Mouse (Mus musculus) kidney, embryonic 16.5 days (tissue): Measurements from ENCODE around the gene Olfr316. TPM values are rescaled to one million over a fixed set of nuclear protein-coding genes. Genes with fewer than 3 reads are reported as not detected.

ENCODE experiments used
- ATAC-seq: fragments of 200-750 bp; cut with Nextera tagmentation; 2 replicates; pipeline ENCODE4 v1.8.0; 2017; ENCODE audit warnings: moderate TSS enrichment; ENCODE audit not compliant: low FRiP score, low TSS enrichment
- H3K27ac ChIP-seq: fragments of 300-500 bp; sonication (generic); 2 replicates; pipeline ENCODE4 v1.5.1; 2014; ENCODE audit warnings: low read length
- H3K27me3 ChIP-seq: fragments of 300-500 bp; sonication (generic); 2 replicates; pipeline ENCODE4 v1.6.1; 2014; ENCODE audit warnings: low read length, control low read depth, mixed read lengths; ENCODE audit not compliant: insufficient read depth
- H3K36me3 ChIP-seq: fragments of 300-500 bp; sonication (generic); 2 replicates; pipeline ENCODE4 v1.6.1; 2014; ENCODE audit warnings: low read length, control low read depth, mixed read lengths; ENCODE audit not compliant: insufficient read depth
- H3K4me1 ChIP-seq: fragments of 300-500 bp; sonication (generic); 2 replicates; pipeline ENCODE4 v1.6.1; 2014; ENCODE audit warnings: low read length, control low read depth, mixed read lengths; ENCODE audit not compliant: insufficient read depth
- H3K4me2 ChIP-seq: fragments of 300-500 bp; sonication (generic); replicated peaks from 2 replicates; pipeline ENCODE4 v1.6.1; 2014; ENCODE audit warnings: low read depth, low read length
- H3K4me3 ChIP-seq: fragments of 300-500 bp; sonication (generic); 2 replicates; pipeline ENCODE4 v1.5.1; 2014; ENCODE audit warnings: mild to moderate bottlenecking, low read length
- H3K9ac ChIP-seq: fragments of 300-500 bp; sonication (generic); replicated peaks from 2 replicates; pipeline ENCODE4 v1.6.1; 2014; ENCODE audit warnings: low read length
- H3K9me3 ChIP-seq: fragments of 300-500 bp; sonication (generic); 2 replicates; pipeline ENCODE4 v1.6.1; 2016; ENCODE audit warnings: low read length, control low read depth
- WGBS: fragments of 180-500 bp; shearing (Covaris S2); extraction: QIAGEN DNeasy Blood & Tissue Kit; methylation state at CpG from one replicate; pipeline ENCODE4 v1.1.7; 2014; 5-methylcytosine and 5-hydroxymethylcytosine counted together
- polyA plus RNA-seq: library from polyadenylated mRNA; unstranded; fragments of >200 nt; fragmentation: Nextera tagmentation; extraction: Ambion mirVana; gene quantifications from 2 replicates; pipeline ENCODE4 v1.2.1, GENCODE M21; 2015

Olfr316 gene
- polyA plus RNA-seq, 1 experiment from 2014 or later = not detected

- H3K27ac ChIP-seq = no peak within 1 kb of the TSS
- no peaks in the 10 kb centered on the region for H3K36me3 ChIP-seq
- H3K4me1 ChIP-seq = no peaks in the 10 kb centered on the region
- no peak for ATAC-seq
- no peak within 1 kb of the TSS for H3K9ac ChIP-seq
- H3K4me2 ChIP-seq = no peak within 1 kb of the TSS
- H3K9me3 ChIP-seq = no peaks in the 10 kb centered on the region
- H3K27me3 ChIP-seq = no peaks in the 10 kb centered on the region
- WGBS = 68% methylated on average over 6 of the region's 6 CpGs
- no peak within 1 kb of the TSS for H3K4me3 ChIP-seq
Measured at GRCm38 (mm10) chr11:58782480-58783089, 30.1 kb downstream of the Olfr316 start, which contains the start of gene Olfr314. Gene Olfr314 (plus strand): TSS chr11:58782952.

DNA sequence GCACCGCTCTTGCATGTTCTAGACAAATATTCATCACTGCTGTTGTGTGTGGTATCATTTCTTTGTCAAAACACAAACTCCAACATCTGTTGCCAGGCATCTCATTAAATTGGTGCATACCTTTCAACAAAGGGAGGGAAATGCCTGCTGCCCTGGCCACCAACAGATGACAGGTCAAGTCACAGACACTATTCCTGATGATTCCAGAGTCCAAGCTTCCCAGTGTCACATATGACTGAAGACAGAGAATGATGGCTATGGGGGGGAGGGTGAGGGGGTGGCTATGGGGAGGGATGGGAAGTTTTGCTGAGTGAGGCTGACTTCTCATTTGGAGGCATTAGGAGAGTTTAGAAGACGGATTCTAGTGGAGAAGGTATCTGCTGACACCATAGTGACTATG is 31.6 kb downstream of the Olfr316 start:
- ATAC-seq = no peak
- Histone ChIP-seq H3K9ac (no peak overlapping the region), H3K36me3 (no peaks in the 10 kb centered on the region), H3K4me2 (no peak overlapping the region), H3K4me3 (no peak overlapping the region), H3K27me3 (no peaks in the 10 kb centered on the region), H3K4me1 (no peaks in the 10 kb centered on the region), H3K9me3 (no peaks in the 10 kb centered on the region), H3K27ac (no peak overlapping the region)
- 88% methylated on average over 2 of the region's 2 CpGs for WGBS

DNA sequence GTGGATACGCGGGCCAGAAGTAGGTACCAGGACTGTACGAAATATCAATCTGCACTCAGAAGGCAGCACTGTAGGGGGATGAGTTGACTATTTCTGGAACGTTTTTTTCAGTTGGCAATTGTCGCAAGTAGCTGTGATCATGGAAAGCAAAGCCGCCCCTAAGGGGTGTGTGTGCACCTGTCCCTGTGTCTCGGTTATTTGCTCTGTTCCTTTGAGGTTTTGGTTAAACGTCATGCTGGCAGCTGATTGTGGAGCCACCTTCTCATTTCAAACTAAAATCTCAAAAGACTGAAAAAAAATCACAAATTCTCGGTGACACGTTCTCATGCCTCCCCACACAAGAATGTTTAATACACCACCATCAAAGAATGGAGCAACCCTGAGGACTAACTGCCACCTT is 35.1 kb downstream of the Olfr316 start:
- WGBS = 90% methylated on average over 10 of the region's 10 CpGs
- no peak for ATAC-seq
- H3K9ac ChIP-seq = no peak overlapping the region

DNA sequence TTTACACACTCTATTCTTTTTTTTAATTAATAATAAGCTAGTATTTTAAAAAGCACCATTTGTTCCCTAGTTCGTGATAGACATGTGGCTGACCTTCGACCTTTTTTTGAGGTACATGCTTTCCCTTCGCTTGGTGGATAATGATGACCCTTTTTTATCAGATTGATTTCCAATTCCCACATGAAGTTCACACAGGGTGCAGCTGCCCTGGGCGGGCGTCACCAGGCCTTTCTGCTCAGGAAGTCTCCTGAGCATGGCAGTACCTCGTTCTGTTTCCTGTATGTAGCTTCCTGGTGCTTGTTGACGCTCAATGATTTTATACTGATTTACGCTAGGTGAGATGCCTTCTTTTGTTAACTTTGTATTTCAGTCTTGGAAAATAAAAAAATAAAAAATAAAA is 35.8 kb downstream of the Olfr316 start:
- H3K9ac ChIP-seq = no peak overlapping the region
- whole genome bisulfite sequencing = 75% methylated on average over 8 of the region's 8 CpGs
- no peak overlapping the region for H3K27ac ChIP-seq
- no peaks in the 10 kb centered on the region for H3K27me3 ChIP-seq
- no peak overlapping the region for H3K4me3 ChIP-seq
- H3K4me1 ChIP-seq = no peaks in the 10 kb centered on the region
- no peak for ATAC-seq
- no peaks in the 10 kb centered on the region for H3K9me3 ChIP-seq
- no peaks in the 10 kb centered on the region for H3K36me3 ChIP-seq
- H3K4me2 ChIP-seq = no peak overlapping the region

More for the DNA sequence above, 35.1 kb downstream of the Olfr316 start:
- Histone ChIP-seq H3K4me1 (no peaks in the 10 kb centered on the region), H3K9me3 (no peaks in the 10 kb centered on the region), H3K36me3 (no peaks in the 10 kb centered on the region), H3K4me3 (no peak overlapping the region), H3K4me2 (no peak overlapping the region), H3K27me3 (no peaks in the 10 kb centered on the region), H3K27ac (no peak overlapping the region)

GRCm38 (mm10) chr11:58789532-58789931 is 37.0 kb downstream of the Olfr316 start:
- ATAC-seq = no peak
- H3K27me3 ChIP-seq = no peaks in the 10 kb centered on the region
- H3K4me2 ChIP-seq = no peak overlapping the region
- no peak overlapping the region for H3K27ac ChIP-seq
- H3K4me1 ChIP-seq = no peaks in the 10 kb centered on the region
- no peak overlapping the region for H3K4me3 ChIP-seq
- H3K9ac ChIP-seq = no peak overlapping the region
- H3K9me3 ChIP-seq = no peaks in the 10 kb centered on the region
- WGBS = 28% methylated on average over 3 of the region's 3 CpGs
- no peaks in the 10 kb centered on the region for H3K36me3 ChIP-seq

DNA sequence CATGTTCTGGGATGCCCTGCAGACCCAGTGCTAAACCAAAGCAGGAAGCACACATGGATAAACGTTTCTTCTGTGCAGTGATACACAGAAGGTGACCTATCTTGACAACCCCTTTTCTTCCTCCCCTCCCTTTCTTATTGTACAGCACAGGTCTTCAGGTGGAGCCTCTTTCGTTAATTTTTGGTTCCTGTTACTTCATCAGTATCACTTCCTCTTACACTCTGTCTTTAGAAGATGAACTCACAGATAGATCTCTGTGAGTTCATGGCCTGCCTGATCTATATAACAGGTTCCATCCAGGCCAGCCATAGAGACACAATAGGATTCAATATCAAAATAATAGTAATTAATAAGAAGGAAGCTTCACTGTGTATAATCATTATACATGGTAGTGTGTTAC is 37.5 kb downstream of the Olfr316 start:
- Histone ChIP-seq H3K9me3 (no peaks in the 10 kb centered on the region), H3K27me3 (no peaks in the 10 kb centered on the region), H3K9ac (no peak overlapping the region), H3K36me3 (no peaks in the 10 kb centered on the region), H3K4me1 (no peaks in the 10 kb centered on the region), H3K4me3 (no peak overlapping the region), H3K4me2 (no peak overlapping the region), H3K27ac (no peak overlapping the region)
- ATAC-seq = no peak
- 50% methylated on average over 2 of the region's 2 CpGs for WGBS

DNA sequence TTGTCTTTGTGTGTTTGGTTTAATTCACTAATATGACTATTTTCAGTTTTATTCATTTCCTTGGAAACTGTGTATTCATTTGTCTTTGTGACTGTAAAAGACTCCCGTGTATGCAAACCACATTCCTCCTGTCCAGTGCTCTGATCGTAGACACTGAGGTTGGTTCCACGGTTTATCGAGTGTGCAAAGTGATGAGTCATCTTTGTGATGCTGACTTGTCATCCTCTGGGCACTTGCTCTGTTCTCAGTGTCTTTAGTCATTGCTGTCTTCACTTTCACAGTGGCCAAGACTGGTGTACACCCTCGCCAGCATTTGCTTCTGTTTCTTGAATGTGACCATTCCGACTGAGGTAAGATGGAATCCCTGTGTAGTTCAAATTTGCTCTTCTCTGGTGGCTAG is 38.1 kb downstream of the Olfr316 start:
- no peak overlapping the region for H3K4me3 ChIP-seq
- no peak for ATAC-seq
- H3K36me3 ChIP-seq = no peaks in the 10 kb centered on the region
- H3K4me1 ChIP-seq = no peaks in the 10 kb centered on the region
- H3K27me3 ChIP-seq = no peaks in the 10 kb centered on the region
- no peak overlapping the region for H3K27ac ChIP-seq
- H3K4me2 ChIP-seq = no peak overlapping the region
- WGBS = 75% methylated on average over 6 of the region's 6 CpGs
- no peaks in the 10 kb centered on the region for H3K9me3 ChIP-seq
- H3K9ac ChIP-seq = no peak overlapping the region

- no peak for ATAC-seq
- Histone ChIP-seq H3K4me3 (no peak overlapping the region), H3K9ac (no peak overlapping the region), H3K9me3 (no peaks in the 10 kb centered on the region), H3K4me2 (no peak overlapping the region), H3K27me3 (no peaks in the 10 kb centered on the region), H3K36me3 (no peaks in the 10 kb centered on the region), H3K4me1 (no peaks in the 10 kb centered on the region), H3K27ac (no peak overlapping the region)
- WGBS = 81% methylated on average over 1 of the region's 2 CpGs
Measured at GRCm38 (mm10) chr11:58795856-58796255, 43.3 kb downstream of the Olfr316 start.

DNA sequence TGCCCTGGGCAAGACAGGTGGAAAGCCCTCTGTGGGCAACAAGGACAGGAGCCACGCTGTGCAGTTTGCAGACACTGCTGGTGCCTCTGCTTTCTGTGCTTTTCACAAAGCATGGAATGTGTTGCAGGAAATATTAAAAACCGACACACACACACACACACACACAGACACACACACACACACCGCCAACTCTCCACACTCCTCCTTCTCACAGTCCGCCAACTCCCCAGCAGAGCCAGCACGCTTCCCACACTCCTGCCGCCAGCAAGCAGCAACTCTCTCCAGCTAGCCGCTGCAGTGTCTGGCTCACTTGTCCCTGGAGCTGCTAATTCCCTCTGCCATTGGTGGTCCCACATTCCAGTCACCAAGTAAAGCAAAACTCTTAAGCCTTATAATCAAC is 44.3 kb downstream of the Olfr316 start:
- Histone ChIP-seq H3K4me3 (no peak overlapping the region), H3K4me2 (no peak overlapping the region), H3K27ac (no peak overlapping the region), H3K27me3 (no peaks in the 10 kb centered on the region), H3K9me3 (no peaks in the 10 kb centered on the region), H3K4me1 (peaks cover 3% of the 10 kb centered on the region; the same call in 1 of the 2 replicates), H3K36me3 (no peaks in the 10 kb centered on the region), H3K9ac (no peak overlapping the region)
- WGBS = 68% methylated on average over 7 of the region's 7 CpGs
- no peak for ATAC-seq

- no peaks in the 10 kb centered on the region for H3K9me3 ChIP-seq
- no peak overlapping the region for H3K27ac ChIP-seq
- no peaks in the 10 kb centered on the region for H3K36me3 ChIP-seq
- no peak overlapping the region for H3K4me3 ChIP-seq
- H3K4me1 ChIP-seq = peaks cover 8% of the 10 kb centered on the region; the same call in 1 of the 2 replicates
- no peak overlapping the region for H3K9ac ChIP-seq
- H3K4me2 ChIP-seq = no peak overlapping the region
- no peaks in the 10 kb centered on the region for H3K27me3 ChIP-seq
- no peak for ATAC-seq
- WGBS = 76% methylated on average over 5 of the region's 5 CpGs
Measured at GRCm38 (mm10) chr11:58799747-58800146, 47.2 kb downstream of the Olfr316 start.
